Mouse (Mus musculus) heart, postnatal 25 days (tissue): Measurements from ENCODE around the gene Gpr153. TPM values are rescaled to one million over a fixed set of nuclear protein-coding genes. Genes with fewer than 3 reads are reported as not detected.

ENCODE experiments used
- DNase-seq: peaks from one replicate; pipeline ENCODE4 v3.0.0; 2022; ENCODE audit warnings: low spot score
- intact Hi-C: fragments of 180-260 bp; cut with DNase I; formaldehyde crosslinking; loops from one replicate; pipeline ENCODE4 v1.15.1; 2025
- total RNA-seq, 2 experiments: library from RNA; stranded (reverse); gene quantifications; 2 replicates each; pipeline ENCODE4 v1.2.3; 2021

The Gpr153 gene
- total RNA-seq, 2 experiments from 2014 or later: 14.3 to 14.9 TPM

DNA sequence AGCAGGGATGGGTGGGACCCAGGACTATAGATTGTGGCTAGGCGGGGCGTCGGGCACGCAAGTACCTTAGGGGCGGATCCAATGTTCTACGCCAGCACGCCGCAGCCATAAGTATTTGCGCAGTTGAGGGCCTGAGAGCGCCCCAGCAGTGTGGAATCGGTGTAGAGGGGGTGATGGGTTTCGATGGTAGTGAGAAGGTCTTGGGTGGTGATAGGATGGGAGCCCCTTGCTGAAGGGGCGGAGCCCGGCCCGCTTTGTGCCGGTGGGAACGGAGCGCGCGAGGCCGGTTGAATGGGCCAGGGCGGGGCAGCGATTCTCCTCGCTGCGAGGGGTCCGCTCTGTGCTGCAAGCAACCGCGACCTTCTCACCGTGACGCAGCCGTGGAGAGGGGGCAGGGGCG is 12.2 kb downstream of the Gpr153 start:
- intact Hi-C loops: no loop called here
- no peak for DNase-seq

DNA sequence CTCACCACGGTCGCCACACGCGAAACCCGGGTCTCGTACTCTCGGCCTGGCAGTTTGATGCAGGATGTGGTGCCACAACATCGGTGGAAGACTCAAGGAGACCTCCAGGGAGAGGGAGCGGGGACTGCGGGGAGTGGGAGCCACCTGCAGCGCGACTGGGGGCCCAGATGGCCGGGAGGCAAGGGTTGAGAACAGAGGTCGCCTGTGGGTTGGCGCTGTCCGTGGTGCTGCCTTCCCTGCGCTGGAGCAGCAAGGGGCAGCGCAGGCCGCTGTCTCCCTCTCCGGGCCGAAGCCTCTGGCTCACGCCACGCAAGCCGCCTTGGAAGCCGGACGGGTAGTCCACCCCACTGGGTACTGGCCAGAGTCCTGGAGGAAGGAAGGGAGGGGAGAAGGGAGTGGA is 12.9 kb downstream of the Gpr153 start:
- intact Hi-C loops: no loop called here
- no peak for DNase-seq

DNA sequence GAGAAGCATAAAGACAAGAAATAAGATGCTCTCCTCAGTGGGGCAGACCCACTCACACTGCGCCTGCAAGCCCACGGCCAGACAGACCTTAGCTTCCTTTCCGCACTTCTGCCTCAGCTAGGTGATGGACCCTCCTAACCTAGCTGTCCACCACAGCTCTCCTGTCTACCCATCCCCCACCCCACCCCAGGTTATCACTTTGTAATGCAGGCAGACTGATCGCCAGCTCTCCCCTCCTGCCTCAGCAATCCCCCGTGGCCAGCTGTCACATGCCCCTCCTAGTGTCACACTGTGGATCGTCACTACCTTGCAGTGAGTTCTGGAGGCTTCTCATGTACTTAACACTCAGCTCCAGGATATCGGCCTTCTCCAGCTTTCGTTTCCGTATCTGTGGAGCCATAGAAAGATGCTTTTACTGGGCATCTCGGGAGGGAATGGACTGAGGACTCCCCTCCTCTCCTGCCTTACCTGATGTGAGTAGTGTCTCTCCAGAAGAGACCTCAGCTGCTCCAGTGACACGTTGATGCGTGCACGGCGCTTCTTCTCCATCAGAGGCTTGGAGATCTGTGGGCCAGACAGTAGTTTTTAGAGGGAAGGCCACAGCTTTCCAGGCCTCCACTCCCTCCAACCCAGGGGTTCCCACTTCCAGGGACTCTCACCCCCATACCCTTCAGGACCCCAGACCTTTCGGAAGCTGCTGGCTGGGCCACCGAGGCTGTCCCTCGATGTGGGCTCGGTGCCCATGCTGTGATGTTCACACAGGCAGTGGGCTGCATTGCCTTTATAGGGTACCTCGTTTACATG is 13.5 kb downstream of the Gpr153 start:
- no peak for DNase-seq
- intact Hi-C loops: no loop called here

GRCm38 (mm10) chr4:152288398-152288945 is 14.4 kb downstream of the Gpr153 start:
- intact Hi-C loops: no loop called here

GRCm38 (mm10) chr4:152290385-152290784 is 16.4 kb downstream of the Gpr153 start:
- no peak for DNase-seq

More at GRCm38 (mm10) chr4:152288398-152288945, 14.4 kb downstream of the Gpr153 start:
- no peak for DNase-seq

DNA sequence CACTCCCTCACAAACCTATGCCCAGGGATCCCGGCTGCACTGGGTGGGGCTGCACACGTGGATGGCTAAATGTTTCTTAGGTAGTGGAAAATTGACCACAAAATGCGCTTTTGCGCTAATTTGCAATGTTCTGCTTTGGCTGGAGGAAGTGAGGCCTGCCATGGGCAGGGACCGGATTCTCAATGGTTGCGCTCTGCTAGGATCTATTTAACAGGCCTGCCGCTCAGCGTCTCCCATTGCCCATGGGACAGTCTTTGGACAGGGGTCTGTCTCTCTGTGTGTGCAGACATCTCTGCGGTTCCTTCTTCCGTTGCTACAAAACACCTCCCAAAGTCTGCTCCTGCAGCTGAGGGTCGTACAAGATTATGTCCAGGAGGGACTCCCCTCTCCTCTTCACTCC is 17.0 kb downstream of the Gpr153 start:
- no peak for DNase-seq
- intact Hi-C loops: no loop called here

More at GRCm38 (mm10) chr4:152290385-152290784, 16.4 kb downstream of the Gpr153 start:
- intact Hi-C loops: no loop called here

DNA sequence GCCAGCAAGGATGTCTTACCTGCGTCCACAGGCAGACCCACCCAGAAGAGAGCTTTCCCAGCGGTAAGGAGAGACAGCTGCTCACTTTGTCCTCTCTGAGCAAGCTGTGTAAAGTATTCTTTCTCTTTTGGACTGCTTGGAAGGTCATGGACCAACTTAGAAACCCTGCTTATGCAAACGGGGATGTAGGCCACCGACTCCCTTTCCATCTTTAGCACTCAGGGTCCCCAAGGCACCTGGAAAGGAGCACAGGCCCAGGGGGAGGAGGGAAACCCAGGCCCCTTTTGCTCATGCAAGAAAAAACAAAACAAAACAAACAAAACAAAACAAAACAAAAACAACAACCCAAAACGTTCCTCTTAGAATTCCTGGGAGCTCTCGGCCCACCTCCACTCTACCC is 17.5 kb downstream of the Gpr153 start, which contains the start of gene Hes3:
Gene Hes3, minus strand, starts transcription at position 101 of the 400 bp plus-strand sequence.
- intact Hi-C loops: no loop called here
- no peak for DNase-seq

- DNase-seq: no peak
- intact Hi-C loops: no loop called here
Observed at GRCm38 (mm10) chr4:152292102-152292765, 18.2 kb downstream of the Gpr153 start.

DNA sequence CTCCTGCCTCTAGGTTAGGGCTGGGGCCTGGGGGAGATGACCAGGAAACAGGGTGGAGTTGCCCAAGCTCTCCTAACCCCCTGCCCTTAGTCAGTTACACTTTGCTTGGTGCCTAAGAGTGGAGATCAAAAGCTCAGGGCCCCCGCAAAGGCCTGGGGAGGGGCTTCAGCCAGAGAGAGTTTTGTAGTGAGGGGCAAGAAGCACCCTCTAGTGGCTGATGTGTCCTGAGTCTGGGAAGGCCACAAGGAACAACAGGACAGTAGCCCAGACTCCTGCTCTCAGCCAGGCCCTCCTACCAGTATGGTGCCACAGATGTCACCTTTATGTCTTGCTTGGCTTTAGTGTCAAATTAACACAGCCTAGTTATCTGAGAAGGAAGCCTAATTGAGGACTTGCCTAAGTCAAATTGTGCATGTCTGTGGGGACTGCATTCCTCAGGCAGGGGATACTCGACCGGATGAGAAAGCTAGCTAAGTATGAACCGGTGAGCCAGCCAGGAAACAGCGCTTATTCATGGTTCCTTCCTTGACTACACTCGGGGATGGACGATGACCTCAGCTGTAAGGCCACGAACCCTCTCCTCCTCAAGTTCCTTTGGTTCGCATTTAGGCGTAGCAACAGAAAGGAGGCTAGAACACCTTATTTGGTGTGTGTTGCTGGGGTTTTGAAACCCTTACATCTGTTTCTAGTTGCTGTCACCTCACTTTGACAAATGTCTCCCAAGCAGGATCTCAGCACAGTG is 20.3 kb downstream of the Gpr153 start:
- no peak for DNase-seq
- intact Hi-C loops: no loop called here

DNA sequence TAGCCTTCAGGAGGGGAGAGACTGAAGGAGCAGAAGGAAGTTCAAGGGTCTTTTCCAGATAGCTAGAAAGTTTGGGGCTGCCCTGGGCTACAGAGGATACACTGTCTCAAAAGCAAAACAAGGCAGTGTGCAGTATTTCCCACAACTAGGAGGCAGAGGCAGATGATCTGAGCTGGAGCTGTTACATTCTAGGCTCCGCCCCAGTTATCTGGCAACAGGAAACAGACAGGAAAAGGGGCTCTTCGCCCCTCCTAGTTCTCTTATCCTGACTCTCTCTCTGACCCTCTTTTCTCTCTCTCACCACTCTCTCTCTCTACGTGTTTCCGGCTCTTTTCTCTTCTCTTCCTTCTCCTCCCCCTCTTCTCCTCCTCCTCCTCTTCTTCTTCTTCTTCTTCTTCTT is 21.9 kb downstream of the Gpr153 start:
- intact Hi-C loops: loop anchor here (2.0 kb wide), 1 partner anchor 29 kb away; the partner anchor contains the start of gene Rpl22

DNA sequence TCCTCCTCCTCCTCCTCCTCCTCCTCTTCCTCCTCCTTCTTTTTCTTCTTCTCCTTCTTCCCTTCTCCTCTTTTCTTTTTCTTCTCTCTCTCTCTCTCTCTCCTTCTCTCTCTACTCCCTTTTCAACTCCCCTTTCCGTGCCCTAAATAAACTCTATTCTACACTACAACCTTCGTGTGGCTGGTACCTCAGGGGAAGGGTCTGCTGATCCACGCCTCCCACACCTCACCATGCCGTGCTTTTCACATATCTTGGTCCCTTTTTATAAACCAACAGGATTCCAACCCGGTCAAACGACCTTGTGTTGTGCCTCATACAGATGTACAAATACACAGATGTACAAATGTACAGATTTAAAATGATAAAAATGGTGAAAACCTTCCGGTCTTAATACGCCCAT is 22.3 kb downstream of the Gpr153 start:
- intact Hi-C loops: loop anchor here (2.0 kb wide), 1 partner anchor 28 kb away; the partner anchor contains the start of gene Rpl22
- no peak for DNase-seq

More for the DNA sequence above, 21.9 kb downstream of the Gpr153 start:
- DNase-seq: no peak

DNA sequence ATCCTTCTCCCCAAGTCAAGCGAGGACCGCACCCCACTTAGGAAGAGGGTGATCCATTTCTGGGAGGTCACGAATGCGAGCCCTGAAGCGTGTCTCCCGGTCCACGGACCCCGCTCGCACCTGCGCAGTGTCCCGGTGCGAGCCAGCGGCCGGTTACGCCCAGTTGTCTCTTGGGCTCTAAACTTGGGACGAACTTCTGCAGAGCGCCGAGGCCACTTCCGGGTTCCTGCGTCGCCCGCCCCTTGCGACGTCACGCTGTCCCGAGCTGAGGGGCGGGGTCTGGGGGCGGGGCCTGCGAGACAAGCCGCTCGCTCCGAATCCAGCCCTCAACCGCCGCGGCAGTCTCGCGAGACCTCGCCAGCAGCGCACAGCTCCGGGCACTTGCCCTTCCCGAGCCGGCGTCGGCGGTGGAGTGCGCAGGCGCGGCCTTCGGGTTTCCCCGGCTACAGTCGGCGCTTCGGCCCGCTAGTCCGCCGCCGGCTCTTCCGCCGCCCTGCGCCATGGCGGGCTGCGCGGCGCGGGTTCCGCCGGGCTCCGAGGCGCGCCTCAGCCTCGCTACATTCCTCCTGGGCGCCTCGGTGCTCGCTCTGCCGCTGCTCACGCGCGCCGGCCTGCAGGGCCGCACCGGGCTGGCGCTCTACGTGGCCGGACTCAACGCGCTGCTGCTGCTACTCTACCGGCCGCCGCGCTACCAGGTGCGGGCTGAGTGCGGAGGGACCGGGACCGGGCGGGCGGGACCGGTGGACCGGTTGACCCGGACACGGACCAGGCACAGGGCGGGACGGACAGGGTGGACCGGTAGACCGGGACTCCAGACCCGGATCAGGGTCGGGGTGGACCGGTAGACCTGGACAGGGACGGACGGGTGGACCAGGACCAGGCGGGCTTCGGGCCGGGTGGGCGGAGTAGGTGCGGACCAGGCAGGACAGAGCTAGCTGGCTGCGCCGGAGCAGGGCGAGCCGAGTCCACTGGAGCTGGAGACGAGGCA is 23.1 kb downstream of the Gpr153 start, which contains the start of gene Icmt:
Gene Icmt, plus strand, starts transcription at position 354 of the 988 bp plus-strand sequence.
- peak; percentile 99 for DNase-seq
- intact Hi-C loops: loop anchor here (2.0 kb wide), 1 partner anchor 28 kb away; the partner anchor contains the start of gene Rpl22

- intact Hi-C loops: no loop called here
Observed at GRCm38 (mm10) chr4:152298836-152299235, 24.8 kb downstream of the Gpr153 start.

DNA sequence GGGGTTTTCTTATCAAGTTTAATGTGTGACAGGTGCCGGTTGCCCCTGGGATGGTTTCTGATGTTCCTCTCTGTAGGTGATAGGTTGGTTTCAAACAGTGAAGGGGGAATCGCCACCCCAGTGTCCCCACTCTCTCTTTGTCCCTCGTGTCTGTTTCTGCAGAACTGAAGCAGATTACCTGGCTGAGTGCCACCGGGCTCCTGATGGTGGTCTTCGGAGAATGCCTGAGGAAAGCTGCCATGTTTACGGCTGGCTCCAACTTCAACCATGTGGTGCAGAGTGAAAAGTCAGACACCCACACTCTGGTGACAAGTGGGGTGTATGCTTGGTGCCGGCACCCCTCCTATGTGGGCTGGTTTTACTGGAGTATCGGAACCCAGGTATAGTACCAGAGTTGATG is 26.3 kb downstream of the Gpr153 start:
- intact Hi-C loops: no loop called here
- DNase-seq: no peak

More at GRCm38 (mm10) chr4:152298836-152299235, 24.8 kb downstream of the Gpr153 start:
- DNase-seq: no peak

- intact Hi-C loops: no loop called here
- no peak for DNase-seq
Observed at GRCm38 (mm10) chr4:152302012-152302411, 28.0 kb downstream of the Gpr153 start.

GRCm38 (mm10) chr4:152303172-152303571 is 29.1 kb downstream of the Gpr153 start:
- intact Hi-C loops: no loop called here
- no peak for DNase-seq

DNA sequence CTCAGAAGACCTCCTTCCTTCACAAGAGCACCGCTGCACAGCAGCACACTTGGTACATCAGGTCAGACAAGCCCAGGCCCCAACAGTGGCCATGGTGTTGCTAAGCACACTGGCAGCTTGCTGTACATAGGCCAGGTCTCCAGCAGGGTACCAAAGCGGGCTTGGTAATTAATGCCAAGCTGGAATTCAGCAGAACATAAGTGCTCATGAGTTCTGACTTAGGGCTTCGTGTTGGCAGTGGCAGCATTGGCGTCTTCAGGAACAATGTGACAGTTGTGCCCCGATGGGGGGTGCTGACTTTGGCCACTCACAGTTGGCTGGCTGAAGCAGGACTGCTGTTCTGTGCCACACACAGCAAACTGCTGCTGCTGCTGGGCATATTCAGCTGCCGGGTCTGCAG is 30.7 kb downstream of the Gpr153 start:
- no peak for DNase-seq
- intact Hi-C loops: no loop called here

DNA sequence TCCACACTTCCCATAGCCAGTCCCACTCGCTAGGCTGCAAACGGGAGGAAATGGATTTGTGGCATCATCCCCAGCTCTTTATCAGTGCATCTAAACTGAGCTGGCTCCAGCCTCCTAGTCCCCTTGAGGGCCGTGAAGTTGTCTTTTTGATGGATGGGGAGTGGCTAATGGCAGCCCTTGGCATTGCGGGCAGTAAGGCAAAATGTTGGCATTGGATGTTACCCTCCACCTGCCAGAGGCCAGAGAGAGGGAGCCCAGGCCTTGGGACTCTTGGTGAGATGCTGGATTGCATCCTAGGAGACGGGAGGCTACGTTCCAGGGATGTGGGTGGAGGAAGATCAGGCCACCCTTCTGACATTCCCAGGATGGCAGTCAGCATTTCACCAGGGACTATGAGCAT is 32.0 kb downstream of the Gpr153 start:
- no peak for DNase-seq
- intact Hi-C loops: no loop called here

DNA sequence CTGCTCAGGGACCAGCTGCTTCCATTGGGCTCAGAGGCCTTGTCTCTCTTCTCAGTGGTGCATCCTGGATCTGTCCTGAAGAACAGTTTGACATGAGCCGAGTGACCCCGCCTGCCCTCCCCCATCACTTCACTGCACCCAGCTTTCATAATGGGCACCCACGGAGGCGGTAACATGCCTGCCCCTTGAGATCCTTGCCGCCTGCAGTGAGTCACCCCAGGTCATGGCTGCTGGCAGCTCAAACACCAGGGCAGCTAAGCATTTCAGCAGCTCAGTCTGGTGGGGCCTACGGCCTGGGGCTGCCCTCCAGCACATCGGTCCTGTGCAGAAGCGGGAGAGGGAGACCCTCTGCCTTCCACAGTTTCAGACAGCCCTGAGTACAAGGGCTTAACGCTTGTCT is 33.5 kb downstream of the Gpr153 start:
- no peak for DNase-seq
- intact Hi-C loops: no loop called here
